Mouse (Mus musculus): ENCODE measurements at regions not wholly inside any gene's neighbourhood (a gene's known extent, or its start where the extent isn't known, plus 50 kb on each side); places are given as distances from the start of the nearest gene placed in this dataset.

GRCm38 (mm10) chr12:106212397-106212796 lies 202.4 kb downstream of the Vrk1 start:
- TF ChIP-seq CTCF (IDR thresholded peaks at IDR 0.05; ENCODE audit: control insufficient read depth, insufficient read depth, insufficient replicate concordance, low read depth, low read length) (no peak), POLR2A (IDR thresholded peaks at IDR 0.05; ENCODE audit: control insufficient read depth, low read depth, low read length) (no peak)

Data from testis, adult 2 months (tissue).